Mouse (Mus musculus) limb, embryonic 10.5 days (tissue): ENCODE data around the gene Adam12. TPM values are rescaled to one million over a fixed set of nuclear protein-coding genes. Genes with fewer than 3 reads are reported as not detected.

ENCODE experiments used
- DNase-seq: peaks from one replicate; pipeline ENCODE4 v3.0.0-alpha.2; 2017; ENCODE audit warnings: low spot score
- H3K27ac ChIP-seq: fragments of 300-500 bp; sonication (generic); 2 replicates; pipeline ENCODE4 v1.5.1; 2016; ENCODE audit warnings: mild to moderate bottlenecking
- H3K27me3 ChIP-seq: fragments of 300-500 bp; sonication (generic); 2 replicates; pipeline ENCODE4 v1.6.1; 2016; ENCODE audit warnings: low read depth, mild to moderate bottlenecking; ENCODE audit not compliant: poor library complexity, severe bottlenecking
- H3K36me3 ChIP-seq: fragments of 300-500 bp; sonication (generic); 2 replicates; pipeline ENCODE4 v1.6.1; 2016; ENCODE audit warnings: mild to moderate bottlenecking, moderate library complexity
- H3K4me1 ChIP-seq: fragments of 300-500 bp; sonication (generic); 2 replicates; pipeline ENCODE4 v1.6.1; 2016
- H3K4me3 ChIP-seq: fragments of 300-500 bp; sonication (generic); 2 replicates; pipeline ENCODE4 v1.5.1; 2016; ENCODE audit warnings: mild to moderate bottlenecking, moderate library complexity
- H3K9me3 ChIP-seq: fragments of 300-500 bp; sonication (generic); replicated peaks from 2 replicates; pipeline ENCODE4 v1.6.1; 2016; ENCODE audit warnings: mild to moderate bottlenecking
- WGBS: fragments of 180-500 bp; shearing (Covaris S2); methylation state at CpG from one replicate; pipeline ENCODE4 v1.1.7; 2016; 5-methylcytosine and 5-hydroxymethylcytosine counted together
- polyA plus RNA-seq: library from polyadenylated mRNA; unstranded; fragments of >200 nt; fragmentation: Nextera tagmentation; extraction: Ambion mirVana; gene quantifications from 2 replicates; pipeline ENCODE4 v1.2.1, GENCODE M21; 2016

The Adam12 gene
- polyA plus RNA-seq, 1 experiment from 2014 or later, result 3.4 TPM

DNA sequence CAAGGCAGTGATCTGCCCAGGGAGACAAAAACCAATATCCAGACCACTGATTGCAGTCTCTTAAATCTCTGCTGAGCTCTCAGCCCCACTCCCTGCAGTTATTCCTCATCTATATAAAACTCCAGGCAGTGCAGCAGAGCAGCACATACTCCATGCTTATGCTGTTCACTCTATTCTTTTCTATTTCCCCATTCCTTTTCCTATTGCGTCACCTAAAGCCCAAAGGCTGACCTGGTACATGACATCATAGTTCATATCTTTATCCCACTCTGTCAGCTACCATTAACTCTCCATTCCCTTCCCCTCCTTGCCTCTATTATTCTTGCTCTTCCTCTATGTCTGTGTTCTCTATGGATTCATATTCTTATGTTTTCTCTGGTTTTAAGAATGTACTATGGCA is 246.3 kb downstream of the Adam12 start:
- Histone ChIP-seq H3K27me3 (no peaks in the 10 kb centered on the region), H3K9me3 (no peaks in the 10 kb centered on the region), H3K4me1 (no peaks in the 10 kb centered on the region), H3K36me3 (no peaks in the 10 kb centered on the region), H3K4me3 (no peak overlapping the region), H3K27ac (no peak overlapping the region)
- DNase-seq, result no peak
- WGBS, result 97% methylated on average over 1 of the region's 1 CpGs

- Histone ChIP-seq H3K36me3 (no peaks in the 10 kb centered on the region), H3K4me3 (no peak overlapping the region), H3K9me3 (no peaks in the 10 kb centered on the region), H3K27ac (no peak overlapping the region), H3K4me1 (peaks cover 10% of the 10 kb centered on the region; the same call in 1 of the 2 replicates), H3K27me3 (no peaks in the 10 kb centered on the region)
- 46% methylated on average over 8 of the region's 8 CpGs for WGBS
- DNase-seq, result no peak
Observed at GRCm38 (mm10) chr7:133976388-133977122, 255.4 kb downstream of the Adam12 start.

GRCm38 (mm10) chr7:133971086-133971485 is 260.9 kb downstream of the Adam12 start:
- DNase-seq, result no peak
- peaks cover 5% of the 10 kb centered on the region; the same call in 1 of the 2 replicates for H3K4me1 ChIP-seq
- H3K27ac ChIP-seq, result no peak overlapping the region
- WGBS, result 82% methylated on average over 1 of the region's 1 CpGs
- no peaks in the 10 kb centered on the region for H3K36me3 ChIP-seq
- H3K4me3 ChIP-seq, result no peak overlapping the region
- no peaks in the 10 kb centered on the region for H3K27me3 ChIP-seq
- H3K9me3 ChIP-seq, result no peaks in the 10 kb centered on the region

- H3K4me1 ChIP-seq, result 0 out of 2 replicates have a peak, but pooled peaks cover 4% of the 10 kb centered on the region
- no peak overlapping the region for H3K27ac ChIP-seq
- H3K36me3 ChIP-seq, result no peaks in the 10 kb centered on the region
- DNase-seq, result no peak
- no peaks in the 10 kb centered on the region for H3K27me3 ChIP-seq
- WGBS, result 88% methylated on average over 5 of the region's 5 CpGs
- H3K4me3 ChIP-seq, result no peak overlapping the region
- no peaks in the 10 kb centered on the region for H3K9me3 ChIP-seq
Observed at GRCm38 (mm10) chr7:133970407-133970806, 261.5 kb downstream of the Adam12 start.

DNA sequence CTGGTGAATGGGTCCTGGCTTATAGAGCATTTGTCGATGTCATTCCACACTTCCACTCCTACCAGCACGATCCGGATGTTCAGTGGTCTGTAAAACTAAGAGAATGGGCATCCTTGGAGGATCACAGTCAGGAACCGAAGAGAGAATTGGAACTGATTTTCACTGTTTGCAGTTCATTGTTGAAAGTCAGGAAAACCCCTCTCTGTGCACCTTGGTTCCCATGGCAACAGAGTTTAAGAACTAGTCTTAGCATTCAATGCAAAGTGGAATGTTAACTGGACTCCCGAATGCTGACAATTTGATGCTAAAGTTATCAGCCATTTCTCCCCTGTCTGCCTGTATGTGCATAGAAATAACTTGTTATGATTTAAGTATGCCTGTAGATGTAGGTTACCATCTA is 264.0 kb downstream of the Adam12 start:
- Histone ChIP-seq H3K27me3 (no peaks in the 10 kb centered on the region), H3K4me3 (no peak overlapping the region), H3K4me1 (0 out of 2 replicates have a peak, but pooled peaks cover 4% of the 10 kb centered on the region), H3K9me3 (no peaks in the 10 kb centered on the region), H3K36me3 (no peaks in the 10 kb centered on the region), H3K27ac (no peak overlapping the region)
- WGBS, result 95% methylated on average over 5 of the region's 5 CpGs
- DNase-seq, result no peak

DNA sequence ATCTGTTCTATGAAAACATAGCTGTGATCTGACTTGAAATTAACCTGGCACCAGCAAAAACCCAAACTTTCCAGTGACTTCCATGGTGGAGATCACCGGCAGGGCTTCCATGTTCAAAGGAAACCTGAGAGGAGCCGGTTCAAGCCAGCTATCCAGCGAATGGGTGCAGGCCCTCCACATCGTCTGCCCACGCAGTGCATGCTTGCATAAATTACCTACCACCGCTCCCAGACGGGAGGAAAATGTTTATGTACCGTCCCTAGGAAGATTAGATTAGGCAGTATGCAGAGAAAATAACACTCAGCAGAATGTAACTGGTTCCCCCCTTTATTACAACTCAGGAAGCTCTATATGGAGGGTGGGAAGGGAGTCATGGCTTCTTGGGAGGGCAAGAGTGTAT is 268.4 kb downstream of the Adam12 start:
- H3K36me3 ChIP-seq, result no peaks in the 10 kb centered on the region
- 81% methylated on average over 8 of the region's 8 CpGs for WGBS
- no peak overlapping the region for H3K4me3 ChIP-seq
- no peak for DNase-seq
- no peak overlapping the region for H3K27ac ChIP-seq
- no peaks in the 10 kb centered on the region for H3K4me1 ChIP-seq
- no peaks in the 10 kb centered on the region for H3K27me3 ChIP-seq
- H3K9me3 ChIP-seq, result no peaks in the 10 kb centered on the region

GRCm38 (mm10) chr7:133959200-133959599 is 272.7 kb downstream of the Adam12 start:
- DNase-seq, result no peak
- no peaks in the 10 kb centered on the region for H3K36me3 ChIP-seq
- WGBS, result 62% methylated on average over 4 of the region's 4 CpGs
- H3K4me3 ChIP-seq, result no peak overlapping the region
- no peaks in the 10 kb centered on the region for H3K9me3 ChIP-seq
- no peak overlapping the region for H3K27ac ChIP-seq
- H3K27me3 ChIP-seq, result no peaks in the 10 kb centered on the region
- no peaks in the 10 kb centered on the region; the same call in 1 of the 2 replicates for H3K4me1 ChIP-seq

GRCm38 (mm10) chr7:133957873-133958272 is 274.1 kb downstream of the Adam12 start:
- H3K9me3 ChIP-seq, result no peaks in the 10 kb centered on the region
- no peak overlapping the region for H3K4me3 ChIP-seq
- no peaks in the 10 kb centered on the region for H3K36me3 ChIP-seq
- H3K27ac ChIP-seq, result no peak overlapping the region
- 69% methylated on average over 2 of the region's 2 CpGs for WGBS
- no peaks in the 10 kb centered on the region; the same call in 1 of the 2 replicates for H3K4me1 ChIP-seq
- H3K27me3 ChIP-seq, result no peaks in the 10 kb centered on the region
- no peak for DNase-seq

GRCm38 (mm10) chr7:133954111-133955091 is 277.5 kb downstream of the Adam12 start:
- no peak for DNase-seq
- no peaks in the 10 kb centered on the region for H3K9me3 ChIP-seq
- no peaks in the 10 kb centered on the region for H3K36me3 ChIP-seq
- H3K27me3 ChIP-seq, result no peaks in the 10 kb centered on the region
- no peak overlapping the region for H3K27ac ChIP-seq
- H3K4me3 ChIP-seq, result no peak overlapping the region
- WGBS, result 58% methylated on average over 9 of the region's 9 CpGs
- no peaks in the 10 kb centered on the region; the same call in 1 of the 2 replicates for H3K4me1 ChIP-seq

- WGBS, result 90% methylated on average over 14 of the region's 14 CpGs
- Histone ChIP-seq H3K4me3 (no peak overlapping the region), H3K36me3 (no peaks in the 10 kb centered on the region), H3K4me1 (no peaks in the 10 kb centered on the region; the same call in 1 of the 2 replicates), H3K27me3 (no peaks in the 10 kb centered on the region), H3K9me3 (no peaks in the 10 kb centered on the region), H3K27ac (no peak overlapping the region)
- no peak for DNase-seq
Observed at GRCm38 (mm10) chr7:133951777-133952545, 280.0 kb downstream of the Adam12 start.

DNA sequence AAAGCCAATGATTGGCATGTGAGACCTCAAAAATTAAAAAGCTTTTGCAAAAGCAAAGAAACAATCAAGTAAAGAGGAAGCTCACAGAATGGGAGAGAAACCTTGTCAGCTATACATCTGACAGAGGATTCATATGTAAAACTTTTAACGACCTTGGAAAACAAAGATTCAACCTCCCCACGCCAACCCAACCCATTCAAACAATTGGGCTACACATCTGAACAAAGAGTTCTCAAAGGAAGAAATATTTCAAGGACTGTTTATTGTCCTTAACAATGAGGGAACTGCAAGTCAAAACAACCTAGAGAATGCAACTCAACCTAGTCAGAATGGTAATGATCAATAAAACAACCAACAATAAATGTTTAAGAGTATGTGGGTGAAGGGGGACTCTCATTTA is 284.6 kb downstream of the Adam12 start:
- Histone ChIP-seq H3K9me3 (no peaks in the 10 kb centered on the region), H3K27ac (no peak overlapping the region), H3K27me3 (no peaks in the 10 kb centered on the region), H3K36me3 (no peaks in the 10 kb centered on the region), H3K4me3 (no peak overlapping the region), H3K4me1 (no peaks in the 10 kb centered on the region)
- no peak for DNase-seq
- WGBS, result 78% methylated on average over 2 of the region's 2 CpGs

GRCm38 (mm10) chr7:133946757-133947345 is 285.1 kb downstream of the Adam12 start:
- no peaks in the 10 kb centered on the region for H3K27me3 ChIP-seq
- H3K27ac ChIP-seq, result no peak overlapping the region
- WGBS, result 76% methylated on average over 2 of the region's 2 CpGs
- H3K9me3 ChIP-seq, result no peaks in the 10 kb centered on the region
- H3K4me3 ChIP-seq, result no peak overlapping the region
- no peaks in the 10 kb centered on the region for H3K36me3 ChIP-seq
- H3K4me1 ChIP-seq, result no peaks in the 10 kb centered on the region
- no peak for DNase-seq
